Mouse (Mus musculus) heart, adult 2 months (tissue): ENCODE measurements around the gene Fgd6. TPM values are rescaled to one million over a fixed set of nuclear protein-coding genes. Genes with fewer than 3 reads are reported as not detected.

ENCODE experiments used
- DNase-seq, 2 experiments: peaks; one replicate each; pipeline ENCODE4 v3.0.0; 2021
- H3K27ac ChIP-seq: fragments of 200-600 bp; 2 replicates; pipeline ENCODE4 v1.8.1; 2022
- H3K27me3 ChIP-seq: fragments of 200-500 bp; 2 replicates; pipeline ENCODE4 v1.6.1; 2012; ENCODE audit warnings: mild to moderate bottlenecking, low read length, inconsistent platforms, mixed read lengths; ENCODE audit not compliant: control insufficient read depth, insufficient read depth
- H3K36me3 ChIP-seq: fragments of 200-500 bp; 2 replicates; pipeline ENCODE4 v1.6.1; 2012; ENCODE audit warnings: low read length, inconsistent platforms; ENCODE audit not compliant: control insufficient read depth, insufficient read depth
- H3K4me1 ChIP-seq: fragments of 200-500 bp; 2 replicates; pipeline ENCODE4 v1.6.1; 2011; ENCODE audit warnings: low read length; ENCODE audit not compliant: control insufficient read depth, insufficient read depth
- H3K4me3 ChIP-seq: fragments of 200-600 bp; 2 replicates; pipeline ENCODE4 v1.8.1; 2022
- H3K79me2 ChIP-seq: fragments of 200-500 bp; replicated peaks from 2 replicates; pipeline ENCODE4 v1.6.1; 2012; ENCODE audit warnings: mild to moderate bottlenecking, inconsistent platforms, low read length, moderate library complexity, mixed read lengths; ENCODE audit not compliant: control insufficient read depth, insufficient read depth
- H3K9ac ChIP-seq: fragments of 200-500 bp; 2 replicates; pipeline ENCODE4 v1.6.1; 2012; ENCODE audit warnings: low read depth, mild to moderate bottlenecking, control low read depth, inconsistent platforms, low read length, mixed read lengths
- CTCF ChIP-seq: fragments of 200-600 bp; IDR thresholded peaks from 2 replicates; pipeline ENCODE4 v1.8.1; 2022; ENCODE audit warnings: antibody characterized with exemption, mild to moderate bottlenecking, moderate library complexity
- EP300 ChIP-seq: fragments of 200-500 bp; IDR thresholded peaks from 2 replicates; pipeline ENCODE4 v1.6.1; 2011; ENCODE audit warnings: low read depth, low read length, control low read depth; ENCODE audit not compliant: insufficient read depth
- POLR2A ChIP-seq: fragments of 200-500 bp; IDR thresholded peaks from 2 replicates; pipeline ENCODE4 v1.6.1; 2011; ENCODE audit warnings: mild to moderate bottlenecking, low read depth, low read length, control low read depth; ENCODE audit not compliant: insufficient read depth
- WGBS: fragments of 180-500 bp; shearing (Covaris S2); methylation state at CpG from one replicate; pipeline ENCODE4 v1.1.7; 2018; 5-methylcytosine and 5-hydroxymethylcytosine counted together
- intact Hi-C: fragments of 180-260 bp; cut with DNase I; formaldehyde crosslinking; loops from one replicate; pipeline ENCODE4 v1.15.1; 2025
- polyA plus RNA-seq: library from polyadenylated mRNA; depleted of rRNA; stranded (reverse); fragments of >200 nt; gene quantifications from 2 replicates; pipeline ENCODE4 v1.2.3, GENCODE M21; 2012
- total RNA-seq, 2 experiments: library from RNA; stranded (reverse); gene quantifications; 2 replicates each; pipeline ENCODE4 v1.2.3; 2021

The Fgd6 gene
- total and polyA plus RNA-seq, 3 experiments, result 1.9 to 5.8 (median 4.9) TPM

GRCm38 (mm10) chr10:94105498-94105897, 69.7 kb downstream of the Fgd6 start:
- Histone ChIP-seq H3K4me3 (no peak overlapping the region), H3K27ac (no peak overlapping the region), H3K36me3 (no peaks in the 10 kb centered on the region), H3K27me3 (no peaks in the 10 kb centered on the region), H3K4me1 (peaks cover 5% of the 10 kb centered on the region), H3K9ac (no peak overlapping the region), H3K79me2 (no peaks in the 10 kb centered on the region)
- intact Hi-C loops, result no loop called here
- 90% methylated on average over 10 of the region's 10 CpGs for WGBS
- DNase-seq, result no peak
- TF ChIP-seq POLR2A (no peak), EP300 (no peak), CTCF (no peak)

- no peak; the same call in 1 of the 2 replicates for TF ChIP-seq POLR2A
- 0 out of 2 replicates have a peak, but pooled peaks have one; percentile 55 for TF ChIP-seq EP300
- no peaks in the 10 kb centered on the region for H3K79me2 ChIP-seq
- H3K27me3 ChIP-seq, result no peaks in the 10 kb centered on the region
- intact Hi-C loops, result no loop called here
- peak overlapping the region; percentile 47 for H3K27ac ChIP-seq
- WGBS, result 33% methylated on average over 4 of the region's 4 CpGs
- H3K4me3 ChIP-seq, result peak overlapping the region; percentile 16; the same call in 1 of the 2 replicates
- no peaks in the 10 kb centered on the region for H3K36me3 ChIP-seq
- peaks cover 5% of the 10 kb centered on the region for H3K4me1 ChIP-seq
- peak in 1 of 2 experiments; percentile 54 for DNase-seq
- no peak overlapping the region for H3K9ac ChIP-seq
Observed at GRCm38 (mm10) chr10:94107168-94107567, 71.4 kb downstream of the Fgd6 start.

GRCm38 (mm10) chr10:94107607-94108006, 71.8 kb downstream of the Fgd6 start:
- WGBS, result 80% methylated on average over 7 of the region's 7 CpGs
- H3K4me3 ChIP-seq, result peak overlapping the region; percentile 16; the same call in 1 of the 2 replicates

GRCm38 (mm10) chr10:94108791-94109190, 73.0 kb downstream of the Fgd6 start:
- H3K9ac ChIP-seq, result no peak overlapping the region
- no peaks in the 10 kb centered on the region for H3K79me2 ChIP-seq
- H3K36me3 ChIP-seq, result no peaks in the 10 kb centered on the region
- no peak overlapping the region for H3K4me3 ChIP-seq
- intact Hi-C loops, result no loop called here
- H3K27me3 ChIP-seq, result no peaks in the 10 kb centered on the region
- 95% methylated on average over 6 of the region's 6 CpGs for WGBS
- TF ChIP-seq EP300 (no peak), POLR2A (no peak), CTCF (no peak)
- no peak for DNase-seq
- peaks cover 5% of the 10 kb centered on the region for H3K4me1 ChIP-seq
- no peak overlapping the region for H3K27ac ChIP-seq

More at GRCm38 (mm10) chr10:94107607-94108006, 71.8 kb downstream of the Fgd6 start:
- Histone ChIP-seq H3K27me3 (no peaks in the 10 kb centered on the region), H3K9ac (no peak overlapping the region), H3K27ac (peak overlapping the region; percentile 47), H3K36me3 (no peaks in the 10 kb centered on the region), H3K4me1 (peaks cover 5% of the 10 kb centered on the region), H3K79me2 (no peaks in the 10 kb centered on the region)
- intact Hi-C loops, result no loop called here
- TF ChIP-seq EP300, result no peak
- no peak for TF ChIP-seq CTCF
- TF ChIP-seq POLR2A, result no peak
- DNase-seq, result no peak

- no peak overlapping the region for H3K27ac ChIP-seq
- H3K79me2 ChIP-seq, result no peaks in the 10 kb centered on the region
- H3K27me3 ChIP-seq, result no peaks in the 10 kb centered on the region
- H3K4me3 ChIP-seq, result no peak overlapping the region
- H3K9ac ChIP-seq, result no peak overlapping the region
- intact Hi-C loops, result no loop called here
- peaks cover 10% of the 10 kb centered on the region for H3K4me1 ChIP-seq
- no peaks in the 10 kb centered on the region for H3K36me3 ChIP-seq
- no peak for DNase-seq
- 87% methylated on average over 9 of the region's 9 CpGs for WGBS
- TF ChIP-seq POLR2A (no peak), EP300 (0 out of 2 replicates have a peak, but pooled peaks have one; percentile 20)
Observed at GRCm38 (mm10) chr10:94110834-94111754, 75.3 kb downstream of the Fgd6 start.

GRCm38 (mm10) chr10:94112207-94112606, 76.4 kb downstream of the Fgd6 start:
- Histone ChIP-seq H3K36me3 (no peaks in the 10 kb centered on the region), H3K9ac (no peak overlapping the region), H3K27me3 (no peaks in the 10 kb centered on the region), H3K79me2 (no peaks in the 10 kb centered on the region), H3K4me3 (no peak overlapping the region), H3K4me1 (peaks cover 7% of the 10 kb centered on the region), H3K27ac (no peak overlapping the region)
- DNase-seq, result no peak
- WGBS, result 75% methylated on average over 3 of the region's 3 CpGs
- no peak for TF ChIP-seq POLR2A
- TF ChIP-seq CTCF, result no peak
- TF ChIP-seq EP300, result no peak
- intact Hi-C loops, result no loop called here
